Mouse (Mus musculus) liver, adult (tissue): ENCODE measurements around the gene Carmil1.

Experiments
- GATA4 ChIP-seq: IDR thresholded peaks from 2 replicates; pipeline ENCODE4 v1.6.1; 2014; ENCODE audit warnings: mild to moderate bottlenecking, low read length; ENCODE audit not compliant: insufficient replicate concordance

Gene Carmil1

DNA sequence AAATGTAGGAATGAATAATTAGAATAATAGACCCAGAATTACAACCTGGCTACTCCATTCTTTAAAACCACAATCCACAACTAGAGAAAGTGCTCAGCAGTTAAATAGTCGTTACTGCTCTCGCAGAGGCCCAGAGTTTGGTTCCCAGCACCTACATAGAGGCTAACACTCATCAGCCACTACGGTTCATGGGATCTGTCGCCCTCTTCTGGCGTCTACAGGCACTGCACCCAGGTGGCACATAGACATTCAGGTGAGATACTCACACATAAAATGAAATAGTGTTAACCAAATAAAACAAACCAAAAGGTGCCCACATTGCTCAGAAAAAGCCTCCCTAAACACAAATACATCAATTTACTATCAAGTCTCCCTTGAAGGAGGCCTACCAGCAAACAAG lies 86.6 kb downstream of the Carmil1 start:
- TF ChIP-seq GATA4: no peak

DNA sequence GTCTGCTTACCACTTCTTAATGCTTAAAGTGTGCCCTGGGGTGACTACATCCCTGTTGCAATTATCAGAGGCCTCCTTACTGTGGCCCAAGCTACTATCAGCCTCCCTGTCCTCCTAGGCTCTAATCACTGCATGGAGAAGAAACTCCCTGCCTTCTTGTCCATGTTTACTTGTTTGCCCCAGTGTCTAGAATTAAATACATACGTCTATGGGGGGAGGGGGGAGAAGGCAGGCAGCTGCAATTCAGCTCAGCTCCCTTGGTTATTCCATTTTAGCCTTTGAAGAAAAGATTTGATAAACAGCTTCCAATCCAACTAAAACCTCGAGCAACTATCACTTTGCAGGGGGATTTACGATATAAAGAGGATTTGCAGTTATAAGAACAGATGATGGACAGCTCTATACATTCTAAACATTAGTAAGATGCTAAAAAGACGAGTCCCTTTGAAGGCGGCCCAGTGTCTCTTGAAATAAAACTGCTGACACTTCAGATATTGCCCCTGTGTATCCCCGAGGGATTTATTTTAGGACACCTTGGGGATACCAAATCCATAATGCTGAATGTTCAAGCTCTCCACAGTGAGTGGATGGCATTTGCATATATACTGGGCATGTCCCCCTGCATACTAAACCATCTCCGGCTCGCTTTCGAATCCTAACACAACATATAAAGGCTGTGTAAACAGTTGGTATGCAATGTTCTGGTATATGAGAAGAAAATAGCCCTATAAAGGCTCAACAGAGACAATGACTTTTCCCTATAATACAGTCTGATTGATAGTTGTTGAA lies 89.5 kb downstream of the Carmil1 start:
- TF ChIP-seq GATA4: no peak

DNA sequence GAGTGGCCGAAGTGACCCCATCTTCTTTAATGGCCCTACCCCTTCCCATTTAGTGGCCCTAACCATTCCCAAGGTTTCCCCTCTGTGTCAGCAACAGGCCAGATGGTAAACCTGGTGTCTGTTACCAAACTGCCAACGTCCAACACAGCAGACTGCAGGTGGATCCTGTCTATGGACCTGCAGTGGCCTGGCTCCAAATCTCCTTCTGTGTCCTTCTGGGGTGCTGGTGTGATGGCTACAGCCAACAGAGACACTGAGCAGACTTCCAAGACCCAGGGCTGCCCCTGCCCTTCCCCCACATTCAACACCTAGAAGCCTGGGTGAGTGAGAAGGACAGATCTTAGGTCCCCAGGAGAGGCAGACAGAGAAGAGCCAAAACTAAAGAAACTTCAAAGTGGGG lies 93.6 kb downstream of the Carmil1 start:
- TF ChIP-seq GATA4: no peak

DNA sequence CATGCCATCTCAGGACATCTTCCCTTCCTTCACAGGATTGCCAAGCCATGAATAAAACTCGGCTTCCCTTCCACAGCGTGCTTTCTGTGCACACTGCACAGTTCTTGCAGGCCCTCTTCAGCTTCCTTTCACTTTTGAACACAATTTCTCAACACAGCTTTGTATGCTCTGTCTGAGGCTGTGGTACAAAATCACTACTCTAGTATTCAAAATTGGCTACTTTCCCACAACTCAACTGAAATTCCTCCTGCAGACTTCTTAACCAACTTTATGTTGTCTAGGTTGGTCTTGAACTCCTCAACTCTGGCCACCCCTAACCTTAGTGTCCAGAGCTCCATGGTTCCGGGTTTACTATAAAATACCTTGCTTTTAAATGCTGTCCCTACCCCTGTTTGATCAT lies 95.0 kb downstream of the Carmil1 start:
- no peak for TF ChIP-seq GATA4

DNA sequence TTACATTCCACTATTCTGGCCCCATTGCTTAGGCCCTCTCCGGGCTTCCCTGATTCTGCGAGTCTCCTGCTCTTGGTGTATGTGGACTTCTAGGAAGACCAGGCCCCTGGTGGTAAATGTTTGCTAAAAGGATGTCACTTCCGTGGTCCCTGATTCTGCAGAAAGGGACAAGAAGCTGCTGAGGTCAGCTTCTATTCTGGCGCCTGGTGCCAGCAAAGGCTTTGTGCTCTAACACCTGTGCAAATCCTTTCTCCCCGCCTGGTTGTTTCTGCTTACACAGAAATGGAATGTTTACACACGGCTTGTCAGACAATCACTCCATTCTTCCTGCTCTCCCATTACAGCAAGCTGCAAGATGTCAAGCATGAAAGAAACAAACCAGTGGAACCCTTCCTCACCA lies 97.7 kb downstream of the Carmil1 start:
- TF ChIP-seq GATA4: no peak

DNA sequence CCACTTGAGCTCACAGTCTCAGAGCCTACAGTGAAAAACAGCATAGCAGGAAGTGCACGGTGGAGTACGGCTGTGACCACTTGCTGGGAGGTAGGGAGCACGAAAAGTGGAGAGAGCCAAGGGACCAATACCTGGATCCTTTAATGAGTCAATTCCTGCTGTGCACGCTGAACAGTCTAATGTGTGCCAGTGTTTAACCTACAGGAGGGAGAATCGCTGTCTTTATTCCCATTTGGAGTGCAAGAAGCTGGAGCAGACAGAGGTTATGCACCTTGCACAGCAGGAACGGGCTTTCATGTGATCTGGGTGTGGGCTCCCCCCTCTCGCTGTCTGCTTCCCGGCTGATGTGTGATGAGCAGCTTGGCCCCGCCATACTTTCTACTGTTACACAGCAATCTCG lies 101.1 kb downstream of the Carmil1 start:
- TF ChIP-seq GATA4: no peak

DNA sequence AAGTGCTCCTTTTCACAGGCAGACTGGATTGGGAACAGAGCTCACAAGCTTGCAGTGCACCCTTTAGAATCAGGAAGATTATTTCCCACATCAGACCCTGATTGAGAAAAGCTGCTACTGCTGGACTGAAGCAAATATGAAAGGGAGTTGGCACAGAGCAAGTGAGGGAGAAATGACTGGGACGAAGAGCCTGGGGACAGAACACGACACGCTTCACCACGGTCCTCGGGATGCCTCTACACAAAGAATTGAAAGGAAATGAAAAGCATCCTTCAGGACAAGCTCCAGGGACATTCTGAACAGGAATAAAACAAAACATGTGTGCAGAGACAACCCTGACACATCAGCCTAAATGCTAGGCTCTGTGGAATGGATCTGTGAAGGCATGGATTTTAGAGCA lies 103.0 kb downstream of the Carmil1 start:
- no peak for TF ChIP-seq GATA4

DNA sequence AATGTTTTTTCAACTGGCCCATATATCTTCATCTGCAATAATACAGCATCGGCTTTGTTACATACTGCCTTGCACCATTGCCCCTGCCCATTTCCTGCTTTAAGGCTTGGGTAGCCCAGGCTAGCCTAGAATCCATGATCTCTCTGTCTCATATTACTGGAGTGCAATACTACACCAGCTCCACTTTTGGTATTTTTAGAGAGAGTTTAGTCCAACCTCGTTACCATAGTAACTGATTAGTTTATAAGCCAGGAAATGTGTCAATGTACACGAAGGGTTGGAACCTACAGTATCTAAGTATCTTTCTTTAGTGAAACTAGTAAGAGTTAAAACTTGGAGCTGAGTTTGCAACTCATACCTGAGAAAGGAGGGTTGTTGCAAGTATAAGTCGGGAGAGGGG lies 103.8 kb downstream of the Carmil1 start:
- no peak for TF ChIP-seq GATA4

DNA sequence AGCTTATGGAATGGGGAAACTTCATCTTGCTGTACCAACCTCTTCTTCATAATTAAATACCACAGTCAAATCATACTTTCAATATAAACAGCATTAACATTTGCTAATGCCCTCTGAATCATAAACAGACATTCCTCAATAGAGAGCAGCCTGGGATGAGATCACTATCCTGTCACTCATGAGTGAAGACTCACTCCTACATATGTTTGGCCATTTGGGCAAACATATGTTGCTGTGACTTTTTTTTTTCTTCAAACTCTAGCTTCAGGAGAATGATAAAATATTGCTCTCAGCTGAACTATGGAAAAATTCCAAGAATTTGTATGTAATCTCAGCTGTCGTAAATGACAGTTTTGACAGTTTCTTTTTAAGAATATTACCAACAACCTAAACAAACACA lies 110.9 kb downstream of the Carmil1 start:
- no peak for TF ChIP-seq GATA4

DNA sequence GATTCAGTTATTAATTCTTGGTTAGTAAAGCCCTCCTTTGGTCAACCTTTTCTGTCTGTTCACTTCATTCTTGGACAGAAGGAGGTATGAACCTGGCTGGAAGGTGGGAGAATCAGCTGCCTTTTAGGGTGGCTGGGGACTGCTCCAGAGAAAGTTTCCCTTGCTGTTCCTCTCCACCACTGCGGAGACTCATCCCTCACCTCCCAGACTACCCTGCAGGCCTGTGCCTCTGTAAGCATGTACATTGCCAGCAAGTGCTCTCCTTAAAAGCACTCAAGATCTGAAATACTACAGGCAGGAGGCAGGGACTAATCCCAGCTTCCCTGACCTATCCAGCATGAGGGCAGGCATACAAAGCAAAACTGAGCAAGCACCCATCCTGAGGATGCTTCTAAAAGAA lies 117.2 kb downstream of the Carmil1 start:
- TF ChIP-seq GATA4: no peak

DNA sequence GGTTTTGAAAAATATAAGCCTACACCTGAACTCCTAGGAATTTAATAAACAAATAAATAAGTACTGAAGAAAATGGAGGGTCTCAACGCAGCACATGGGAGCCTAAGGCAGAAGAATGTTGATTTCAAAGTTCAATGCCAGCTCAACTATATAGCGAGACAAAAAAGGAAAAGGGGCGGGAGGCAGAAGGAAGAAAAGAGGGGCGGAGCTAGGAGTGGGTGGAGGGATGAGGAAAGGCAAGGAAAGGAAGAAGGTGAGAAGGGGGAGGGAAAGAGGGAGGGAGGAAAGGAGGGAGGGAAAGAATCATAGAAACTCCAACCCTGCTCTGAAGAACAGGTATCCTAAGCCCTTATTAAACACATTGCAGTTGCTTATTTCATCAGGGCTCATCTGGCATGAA lies 119.5 kb downstream of the Carmil1 start:
- no peak for TF ChIP-seq GATA4

DNA sequence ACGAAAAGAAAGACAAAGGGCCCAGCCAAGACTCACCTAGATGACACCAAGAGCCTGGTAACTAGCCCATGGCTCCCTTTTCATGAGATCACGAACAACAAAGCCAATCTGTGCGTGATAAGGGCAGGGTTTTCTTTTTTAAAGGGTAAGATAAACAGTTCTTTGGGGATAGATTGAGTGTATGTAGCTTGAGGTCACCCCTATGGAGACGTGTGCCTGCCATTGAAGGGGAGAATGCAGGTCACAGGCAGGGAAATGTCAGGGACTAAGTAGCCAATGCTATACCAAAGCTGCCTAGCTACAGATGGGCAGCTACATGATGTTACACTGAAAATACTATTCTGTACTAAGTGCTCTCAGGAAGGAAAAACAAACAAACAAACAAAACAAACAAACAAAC lies 120.6 kb downstream of the Carmil1 start:
- TF ChIP-seq GATA4: no peak

DNA sequence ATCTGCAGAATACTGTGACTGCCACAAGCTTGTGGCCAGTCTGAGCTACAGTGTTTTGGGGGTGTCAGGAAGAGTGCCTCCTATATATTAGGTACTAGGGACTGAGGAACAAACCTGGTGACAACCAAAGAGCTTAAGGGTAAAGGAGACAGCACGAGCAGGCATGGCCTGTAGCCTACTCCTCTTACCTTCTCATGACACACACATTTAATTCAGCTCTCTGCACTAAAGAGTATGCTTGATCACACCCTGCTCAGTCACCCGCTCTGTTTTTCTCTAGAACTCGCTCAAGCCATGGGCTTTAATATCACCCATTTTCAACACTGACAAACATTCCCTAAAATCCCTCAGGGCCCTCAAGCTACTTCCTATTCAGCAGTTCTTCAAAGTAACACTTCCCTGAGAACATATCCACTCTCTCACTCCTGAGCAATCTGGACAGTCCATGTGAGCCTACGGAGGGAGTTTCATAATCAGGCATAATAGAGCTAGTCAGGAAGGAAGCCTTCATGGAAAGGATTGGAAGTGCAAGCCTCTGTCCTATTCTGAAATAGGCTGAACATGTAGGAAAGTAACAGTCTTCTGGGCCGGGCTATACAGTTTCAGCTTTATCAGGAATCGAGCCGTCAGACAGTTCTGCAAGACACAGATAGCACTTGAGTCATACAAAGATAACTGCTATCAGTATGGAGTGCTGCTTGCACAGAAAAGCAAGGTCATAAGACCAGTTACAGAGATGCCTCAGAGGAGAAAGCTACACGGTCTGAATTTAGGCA lies 121.2 kb downstream of the Carmil1 start:
- no peak for TF ChIP-seq GATA4

DNA sequence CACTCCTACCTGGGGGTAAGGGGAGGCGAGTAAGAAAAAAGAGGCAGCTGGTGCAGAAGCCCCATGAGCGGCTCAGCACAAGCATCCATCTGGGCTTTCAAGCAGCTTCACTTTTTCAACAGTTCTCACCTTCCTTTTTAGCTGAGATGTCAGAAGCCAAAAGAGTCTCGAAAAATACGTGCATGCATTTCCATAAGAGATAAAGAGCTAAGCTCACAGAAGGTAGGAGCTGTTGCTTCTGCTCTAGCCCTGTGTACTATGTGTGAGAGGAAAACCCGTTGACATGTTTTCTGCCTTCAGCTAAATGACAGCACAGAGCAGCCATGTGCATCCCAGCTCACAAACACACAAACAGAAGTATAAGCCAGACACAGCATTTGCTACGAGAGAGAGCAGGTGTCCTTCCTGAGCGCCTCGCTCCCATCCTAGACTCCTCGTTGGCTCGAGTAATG lies 123.0 kb downstream of the Carmil1 start:
- TF ChIP-seq GATA4: no peak

DNA sequence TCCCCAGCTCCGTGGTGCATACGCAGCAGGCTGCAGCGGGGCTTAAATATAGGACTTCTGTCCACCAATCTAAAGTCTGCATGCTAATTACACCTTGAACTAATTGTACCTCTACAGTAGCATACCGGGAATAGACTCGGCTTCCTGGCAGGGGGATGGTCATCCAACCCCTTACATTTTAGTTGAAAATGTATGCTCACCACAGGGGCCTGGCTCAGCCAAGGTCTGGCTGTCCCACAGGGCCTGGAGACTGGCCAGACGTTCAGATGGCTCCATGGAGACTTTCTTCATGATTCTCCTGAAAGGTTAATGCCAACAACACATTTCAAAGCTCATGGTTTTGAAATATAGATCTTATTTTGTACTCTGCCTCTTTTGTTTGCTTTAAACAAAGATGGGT lies 125.4 kb downstream of the Carmil1 start:
- TF ChIP-seq GATA4: no peak

DNA sequence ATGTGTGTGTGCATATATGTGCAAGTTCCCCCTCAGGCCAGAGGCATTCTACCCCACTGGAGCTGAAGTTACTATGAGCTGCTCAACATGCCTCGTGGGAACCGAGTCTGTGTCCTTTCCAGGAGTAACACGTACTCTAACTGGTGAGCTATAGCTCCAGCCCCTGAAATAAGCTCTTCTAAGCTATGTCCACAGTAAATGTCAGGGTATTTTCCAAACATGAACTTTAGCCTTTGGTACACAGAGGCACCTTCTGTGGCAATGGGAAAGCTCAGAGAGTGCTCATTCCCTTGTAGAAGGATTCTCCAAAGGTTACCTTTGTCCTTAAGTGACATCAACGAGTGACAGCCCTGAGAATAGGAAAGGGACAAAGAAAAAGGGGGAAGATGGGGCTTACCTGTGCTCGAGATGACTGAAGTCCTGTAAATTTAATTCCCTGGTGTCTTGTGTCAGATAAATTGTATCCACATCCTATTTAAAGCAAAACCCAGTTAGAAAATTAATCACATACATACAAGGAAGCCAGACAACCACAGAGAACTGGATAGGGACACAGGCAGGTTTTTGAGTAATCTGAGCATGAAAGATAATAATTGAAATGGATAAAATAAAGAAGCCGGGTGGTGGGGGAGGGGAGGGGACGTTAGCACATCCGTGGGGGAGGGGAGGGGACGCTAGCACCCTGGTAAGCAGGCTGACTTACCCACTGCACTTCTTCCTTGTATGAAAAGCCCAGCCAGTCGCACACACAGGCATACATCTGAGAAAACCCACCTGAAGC lies 126.1 kb downstream of the Carmil1 start:
- TF ChIP-seq GATA4: no peak
